Comparison of ENCODE assay signal across 10 mouse cellular contexts in genomic region chr5:138262582-138263240, GRCm38 (mm10). TPM values are rescaled to one million over a fixed set of nuclear protein-coding genes. Genes with fewer than 3 reads are reported as not detected.
A peak's percentile ranks its signal among the peaks of the same experiment; 100 is the strongest.
DNase-seq lines count a peak whose midpoint lies in the region; ATAC-seq and TF ChIP-seq lines count a peak whose summit lies in the region.
"Had no signal": no experiment of that assay in that cellular context is flagged by ENCODE, and none has a peak within 500 bp of the region (broad histone marks: within the 10 kb centered on the region; RNA-seq: fewer than 3 reads in every experiment).

No protein-coding gene starts in this region.

- H3K4me1 ChIP-seq in heart, embryonic 12.5 days (replicated peaks): peaks cover 57% of the 10 kb centered on the region
- H3K4me1 ChIP-seq in E14TG2a.4 (replicated peaks; ENCODE audit: low read depth, low read length): peaks cover 58% of the 10 kb centered on the region
- H3K4me1 ChIP-seq in forebrain, postnatal 0 days (ENCODE audit: insufficient read depth): peaks cover 14% of the 10 kb centered on the region

- no peak for ATAC-seq in heart, embryonic 12.5 days (ENCODE audit: insufficient number of reproducible peaks, low FRiP score)
- ATAC-seq in forebrain, postnatal 0 days: no peak
- ATAC-seq in megakaryocyte-erythroid progenitor cell, adult 5-6 weeks (replicated peaks; ENCODE audit: low FRiP score, low TSS enrichment, poor library complexity, severe bottlenecking): 0 out of 2 replicates have a peak, but pooled peaks have one; percentile 10

- WGBS in heart, embryonic 12.5 days: 56% methylated on average over 18 of the region's 18 CpGs
- WGBS in forebrain, postnatal 0 days: 67% methylated on average over 18 of the region's 18 CpGs

- no peaks in the 10 kb centered on the region for H3K9me3 ChIP-seq in heart, embryonic 12.5 days (replicated peaks)
- H3K9me3 ChIP-seq in E14TG2a.4 (ENCODE audit: low read length): no peaks in the 10 kb centered on the region
- H3K9me3 ChIP-seq in forebrain, postnatal 0 days (ENCODE audit: low read length): no peaks in the 10 kb centered on the region

- no peak for DNase-seq in heart, postnatal 4 days
- no peak for DNase-seq in forebrain, postnatal 0 days
- no peak for DNase-seq in adrenal gland, postnatal 10 days
- DNase-seq in urinary bladder, postnatal 10 days (ENCODE audit: low spot score): no peak
- no peak for DNase-seq in T-cell, adult 2 months (ENCODE audit: low spot score)

- no peak overlapping the region for H3K27ac ChIP-seq in heart, embryonic 12.5 days (ENCODE audit: poor library complexity, severe bottlenecking)
- peak overlapping the region; percentile 78; the same call in 1 of the 2 replicates for H3K27ac ChIP-seq in forebrain, postnatal 0 days (ENCODE audit: low read depth, low read length)

- no peak for TF ChIP-seq CTCF in E14TG2a.4 (conservative IDR thresholded peaks at IDR 0.05; ENCODE audit: low read length)
- 0 out of 2 replicates have a peak, but pooled peaks have one; percentile 4 for TF ChIP-seq CTCF in forebrain, postnatal 0 days (IDR thresholded peaks at IDR 0.05; ENCODE audit: low read depth)

- H3K4me3 ChIP-seq in heart, embryonic 12.5 days: peak overlapping the region; percentile 95
- H3K4me3 ChIP-seq in E14TG2a.4 (replicated peaks; ENCODE audit: low read length): peak overlapping the region; percentile 97
- peak overlapping the region; percentile 71 for H3K4me3 ChIP-seq in forebrain, postnatal 0 days (ENCODE audit: low read depth, low read length)

- H3K36me3 ChIP-seq in heart, embryonic 12.5 days: peaks cover 52% of the 10 kb centered on the region
- H3K36me3 ChIP-seq in E14TG2a.4 (ENCODE audit: insufficient read depth, low read length): peaks cover 65% of the 10 kb centered on the region
- peaks cover 40% of the 10 kb centered on the region for H3K36me3 ChIP-seq in forebrain, postnatal 0 days (ENCODE audit: insufficient read depth)

- H3K27me3 ChIP-seq in heart, embryonic 12.5 days (replicated peaks): no peaks in the 10 kb centered on the region
- H3K27me3 ChIP-seq in E14TG2a.4 (ENCODE audit: insufficient read depth, low read length): no peaks in the 10 kb centered on the region
- no peaks in the 10 kb centered on the region for H3K27me3 ChIP-seq in forebrain, postnatal 0 days (ENCODE audit: insufficient read depth, low read length)
- H3K27me3 ChIP-seq: Patski had no signal

- H3K9ac ChIP-seq in heart, embryonic 12.5 days: peak overlapping the region; percentile 97
- H3K9ac ChIP-seq in forebrain, postnatal 0 days: peak overlapping the region; percentile 78

- H3K4me2 ChIP-seq in heart, embryonic 12.5 days: peak overlapping the region; percentile 99
- peak overlapping the region; percentile 91 for H3K4me2 ChIP-seq in forebrain, postnatal 0 days (ENCODE audit: low read depth)

RNA-seq across cellular contexts. Expression of gene BC037034, which starts 1.1 kb away (rescaled TPM):
- polyA plus RNA-seq in heart, embryonic 12.5 days (2016; fragmentation: Nextera tagmentation; extraction: Ambion mirVana): 7.9 and 8.0 TPM in 2 replicates
- 1 to 10 TPM; 7.9 to 8.2 TPM for total RNA-seq in heart, postnatal 4 days (2021)
- 59.6 and 61.3 TPM in 2 replicates for total RNA-seq in forebrain, postnatal 0 days (2014; rRNA removed)
- polyA plus RNA-seq in forebrain, postnatal 0 days (2015; fragmentation: Nextera tagmentation; extraction: Ambion mirVana): 14.2 and 16.1 TPM in 2 replicates
- total RNA-seq in megakaryocyte-erythroid progenitor cell, adult 5-6 weeks (2014; fragmentation: Nextera tagmentation): 113 and 199 TPM in 2 replicates
- 46.5 and 50.8 TPM in 2 replicates for total RNA-seq in megakaryocyte-erythroid progenitor cell, adult 5-6 weeks (2017)
- total RNA-seq in adrenal gland, postnatal 10 days (2021): 10 to 100 TPM; 17.1 to 20.6 TPM

RNA-seq across cellular contexts. Expression of gene Lamtor4, which starts 7.4 kb away (rescaled TPM):
- 62.4 and 70.7 TPM in 2 replicates for polyA plus RNA-seq in heart, embryonic 12.5 days (2016; fragmentation: Nextera tagmentation; extraction: Ambion mirVana)
- total RNA-seq in heart, postnatal 4 days (2021): 10 to 100 TPM; 59.2 to 66.4 TPM
- 57.2 and 91.8 TPM in 2 replicates for total RNA-seq in forebrain, postnatal 0 days (2014; rRNA removed)
- polyA plus RNA-seq in forebrain, postnatal 0 days (2015; fragmentation: Nextera tagmentation; extraction: Ambion mirVana): 90.9 and 112 TPM in 2 replicates
- total RNA-seq in megakaryocyte-erythroid progenitor cell, adult 5-6 weeks (2014; fragmentation: Nextera tagmentation): 28.7 and 36.3 TPM in 2 replicates
- 27.0 and 30.0 TPM in 2 replicates for total RNA-seq in megakaryocyte-erythroid progenitor cell, adult 5-6 weeks (2017)
- total RNA-seq in adrenal gland, postnatal 10 days (2021): 10 to 100 TPM; 67.1 to 74.8 TPM

RNA-seq across cellular contexts. Expression of gene Gal3st4, which starts 9.9 kb away (rescaled TPM):
- 0.82 and 0.92 TPM in 2 replicates for polyA plus RNA-seq in heart, embryonic 12.5 days (2016; fragmentation: Nextera tagmentation; extraction: Ambion mirVana)
- total RNA-seq in heart, postnatal 4 days (2021): under 1 TPM; 0.36 to 0.76 TPM
- total RNA-seq in forebrain, postnatal 0 days (2014; rRNA removed): 0.23 and 0.57 TPM in 2 replicates
- 1.1 and 1.5 TPM in 2 replicates for polyA plus RNA-seq in forebrain, postnatal 0 days (2015; fragmentation: Nextera tagmentation; extraction: Ambion mirVana)
- not detected in 2 replicates for total RNA-seq in megakaryocyte-erythroid progenitor cell, adult 5-6 weeks (2014; fragmentation: Nextera tagmentation)
- not detected in 2 replicates for total RNA-seq in megakaryocyte-erythroid progenitor cell, adult 5-6 weeks (2017)
- total RNA-seq in adrenal gland, postnatal 10 days (2021): under 1 TPM; 0.15 to 0.54 TPM

RNA-seq across cellular contexts. Expression of gene Gm43720, which starts 17.0 kb away (rescaled TPM):
- polyA plus RNA-seq in heart, embryonic 12.5 days (2016; fragmentation: Nextera tagmentation; extraction: Ambion mirVana): 0.04 and 0.09 TPM in 2 replicates
- not detected for total RNA-seq in heart, postnatal 4 days (2021)
- 0.31 and 0.33 TPM in 2 replicates for total RNA-seq in forebrain, postnatal 0 days (2014; rRNA removed)
- 0.04 TPM in 1 of 2 replicates, not detected in the other for polyA plus RNA-seq in forebrain, postnatal 0 days (2015; fragmentation: Nextera tagmentation; extraction: Ambion mirVana)
- not detected in 2 replicates for total RNA-seq in megakaryocyte-erythroid progenitor cell, adult 5-6 weeks (2014; fragmentation: Nextera tagmentation)
- not detected in 2 replicates for total RNA-seq in megakaryocyte-erythroid progenitor cell, adult 5-6 weeks (2017)
- under 1 TPM in 1 of 2 experiments, not detected in 1; 0.03 TPM for total RNA-seq in adrenal gland, postnatal 10 days (2021)
- polyA plus RNA-seq: large intestine, adult 2 months had no signal

RNA-seq across cellular contexts. Expression of gene Gpc2, which starts 17.1 kb away (rescaled TPM):
- 13.1 and 15.1 TPM in 2 replicates for polyA plus RNA-seq in heart, embryonic 12.5 days (2016; fragmentation: Nextera tagmentation; extraction: Ambion mirVana)
- total RNA-seq in heart, postnatal 4 days (2021): 1 to 10 TPM; 2.3 to 2.5 TPM
- total RNA-seq in forebrain, postnatal 0 days (2014; rRNA removed): 145 and 170 TPM in 2 replicates
- polyA plus RNA-seq in forebrain, postnatal 0 days (2015; fragmentation: Nextera tagmentation; extraction: Ambion mirVana): 54.2 and 62.0 TPM in 2 replicates
- 6.0 and 15.0 TPM in 2 replicates for total RNA-seq in megakaryocyte-erythroid progenitor cell, adult 5-6 weeks (2014; fragmentation: Nextera tagmentation)
- 0.89 and 6.5 TPM in 2 replicates for total RNA-seq in megakaryocyte-erythroid progenitor cell, adult 5-6 weeks (2017)
- total RNA-seq in adrenal gland, postnatal 10 days (2021): 1 to 10 TPM in 1 of 2 experiments, under 1 TPM in 1; 0.96 to 2.0 TPM
